Comparison of ENCODE assay signal across 8 mouse cellular contexts in the genomic region with DNA sequence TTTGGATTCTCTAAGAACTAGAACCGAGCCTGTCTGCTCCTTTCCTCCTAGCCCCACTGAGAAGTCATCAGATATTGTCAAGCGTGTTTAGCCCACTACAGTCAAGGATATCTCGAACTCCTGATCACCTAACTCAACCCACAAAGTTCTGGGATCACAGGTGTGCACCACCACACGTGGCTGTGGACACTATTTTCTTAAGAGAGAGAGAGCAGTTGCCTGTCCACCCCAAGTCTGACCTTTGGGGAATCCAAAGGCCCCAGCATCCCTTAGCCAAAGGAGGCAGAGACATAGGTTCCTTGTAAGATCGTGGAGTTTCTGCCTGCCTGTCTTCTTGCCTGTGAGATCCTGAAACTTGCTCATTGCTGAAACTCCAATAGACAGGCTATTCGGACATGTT. TPM values are rescaled to one million over a fixed set of nuclear protein-coding genes. Genes with fewer than 3 reads are reported as not detected.
DNase-seq lines count a peak whose midpoint lies in the region; ATAC-seq and TF ChIP-seq lines count a peak whose summit lies in the region.

No protein-coding gene starts in this region.

- no peaks in the 10 kb centered on the region for H3K9me3 ChIP-seq in embryonic facial prominence, embryonic 14.5 days (ENCODE audit: control insufficient read depth, low read length)
- H3K9me3 ChIP-seq in intestine, embryonic 15.5 days: no peaks in the 10 kb centered on the region
- H3K9me3 ChIP-seq in neural tube, embryonic 11.5 days (ENCODE audit: control insufficient read depth, low read length): no peaks in the 10 kb centered on the region

- peak overlapping the region; percentile 98 for H3K9ac ChIP-seq in embryonic facial prominence, embryonic 14.5 days (ENCODE audit: low read depth, low read length)
- peak overlapping the region; percentile 39; the same call in 1 of the 2 replicates for H3K9ac ChIP-seq in intestine, embryonic 15.5 days
- peak overlapping the region; percentile 91 for H3K9ac ChIP-seq in neural tube, embryonic 11.5 days (ENCODE audit: low read length)

- peak overlapping the region; percentile 60 for H3K4me2 ChIP-seq in embryonic facial prominence, embryonic 14.5 days (ENCODE audit: low read depth, low read length)
- peak overlapping the region; percentile 63 for H3K4me2 ChIP-seq in intestine, embryonic 15.5 days (replicated peaks)
- H3K4me2 ChIP-seq in neural tube, embryonic 11.5 days (ENCODE audit: low read depth): peak overlapping the region; percentile 49

- H3K4me1 ChIP-seq in embryonic facial prominence, embryonic 14.5 days (ENCODE audit: control insufficient read depth, insufficient read depth, low read length): peaks cover 17% of the 10 kb centered on the region
- peaks cover 14% of the 10 kb centered on the region for H3K4me1 ChIP-seq in intestine, embryonic 15.5 days (replicated peaks)
- peaks cover 8% of the 10 kb centered on the region; the same call in 1 of the 2 replicates for H3K4me1 ChIP-seq in neural tube, embryonic 11.5 days (ENCODE audit: control insufficient read depth, insufficient read depth, low read length)

- peaks cover 29% of the 10 kb centered on the region for H3K36me3 ChIP-seq in embryonic facial prominence, embryonic 14.5 days (ENCODE audit: control insufficient read depth, insufficient read depth, low read length)
- H3K36me3 ChIP-seq in intestine, embryonic 15.5 days: peaks cover 19% of the 10 kb centered on the region
- peaks cover 6% of the 10 kb centered on the region for H3K36me3 ChIP-seq in neural tube, embryonic 11.5 days (ENCODE audit: control insufficient read depth, insufficient read depth, low read length)

- no peaks in the 10 kb centered on the region for H3K27me3 ChIP-seq in embryonic facial prominence, embryonic 14.5 days (replicated peaks; ENCODE audit: control insufficient read depth, insufficient read depth, low read length)
- no peaks in the 10 kb centered on the region for H3K27me3 ChIP-seq in intestine, embryonic 15.5 days (replicated peaks)
- H3K27me3 ChIP-seq in neural tube, embryonic 11.5 days (ENCODE audit: control insufficient read depth, insufficient read depth, low read length): no peaks in the 10 kb centered on the region

- peak overlapping the region; percentile 94 for H3K27ac ChIP-seq in layer of hippocampus, adult 2 months
- H3K27ac ChIP-seq in embryonic facial prominence, embryonic 14.5 days (replicated peaks; ENCODE audit: low read depth, low read length): peak overlapping the region; percentile 50
- H3K27ac ChIP-seq in intestine, embryonic 15.5 days: no peak overlapping the region
- H3K27ac ChIP-seq in neural tube, embryonic 11.5 days (ENCODE audit: low read depth, low read length): no peak overlapping the region

- H3K4me3 ChIP-seq in layer of hippocampus, adult 2 months: peak overlapping the region; percentile 89
- peak overlapping the region; percentile 89 for H3K4me3 ChIP-seq in embryonic facial prominence, embryonic 14.5 days (ENCODE audit: low read depth, low read length)
- H3K4me3 ChIP-seq in intestine, embryonic 15.5 days (replicated peaks): peak overlapping the region; percentile 60
- H3K4me3 ChIP-seq in neural tube, embryonic 11.5 days (ENCODE audit: low read depth, low read length): peak overlapping the region; percentile 71

- 25% methylated on average over 6 of the region's 6 CpGs for WGBS in embryonic facial prominence, embryonic 14.5 days
- WGBS in intestine, embryonic 15.5 days: 27% methylated on average over 6 of the region's 6 CpGs
- WGBS in neural tube, embryonic 11.5 days: 26% methylated on average over 6 of the region's 6 CpGs

- no peak for ATAC-seq in embryonic facial prominence, embryonic 14.5 days (ENCODE audit: low read depth)
- ATAC-seq in intestine, embryonic 15.5 days: peak; percentile 19; the same call in 1 of the 2 replicates
- no peak for ATAC-seq in neural tube, embryonic 11.5 days (ENCODE audit: insufficient read depth, low FRiP score, low TSS enrichment)
- no peak for ATAC-seq in megakaryocyte-erythroid progenitor cell, adult 5-6 weeks (replicated peaks; ENCODE audit: low FRiP score, low TSS enrichment, poor library complexity, severe bottlenecking)

- no peak for TF ChIP-seq CTCF in layer of hippocampus, adult 2 months (conservative IDR thresholded peaks at IDR 0.05)

- DNase-seq in layer of hippocampus, adult 2 months (ENCODE audit: low spot score in 2 of 2): no peak
- no peak for DNase-seq in layer of hippocampus, postnatal 36 days
- DNase-seq in embryonic facial prominence, embryonic 14.5 days (ENCODE audit: low spot score): no peak
- peak; percentile 27 for DNase-seq in neural tube, embryonic 11.5 days (ENCODE audit: low spot score)
- DNase-seq in right cerebral cortex, postnatal 14 days: no peak
- DNase-seq in right cerebral cortex, adult 18-20 months: no peak

RNA-seq across cellular contexts. Expression of a gene that starts 0.6 kb away (rescaled TPM):
- 100 to 1,000 TPM; 538 to 549 TPM for total RNA-seq in layer of hippocampus, adult 2 months (2021)
- 100 to 1,000 TPM; 429 to 541 TPM for total RNA-seq in layer of hippocampus, postnatal 36 days (2021)
- 754 and 803 TPM in 2 replicates for polyA plus RNA-seq in embryonic facial prominence, embryonic 14.5 days (2014; fragmentation: Nextera tagmentation; extraction: Ambion mirVana)
- polyA plus RNA-seq in intestine, embryonic 15.5 days (2015; fragmentation: Nextera tagmentation; extraction: Ambion mirVana): 528 and 550 TPM in 2 replicates
- 451 and 507 TPM in 2 replicates for polyA plus RNA-seq in neural tube, embryonic 11.5 days (2014; fragmentation: Nextera tagmentation; extraction: Ambion mirVana)
- total RNA-seq in megakaryocyte-erythroid progenitor cell, adult 5-6 weeks (2014; fragmentation: Nextera tagmentation): 2,763 and 2,797 TPM in 2 replicates
- total RNA-seq in megakaryocyte-erythroid progenitor cell, adult 5-6 weeks (2017): 770 and 846 TPM in 2 replicates

Comparison
In these comparisons a context has a peak if more than half of its experiments do, and no peak if none do; other contexts are left out.
1. H3K27ac ChIP-seq: peak in layer of hippocampus, adult 2 months (single experiment) and embryonic facial prominence, embryonic 14.5 days (single experiment); none in intestine, embryonic 15.5 days (single experiment) and neural tube, embryonic 11.5 days (single experiment).
2. H3K9ac ChIP-seq: peak in every context shown above with its lines; median percentile 98 in embryonic facial prominence, embryonic 14.5 days; 91 in neural tube, embryonic 11.5 days; 39 in intestine, embryonic 15.5 days.
3. Peak in every context shown above with its lines, with median percentiles within 50 percentile points of each other: H3K4me3 ChIP-seq and H3K4me2 ChIP-seq.